Comparison of ENCODE assay signal across 23 mouse cellular contexts in the genomic region with DNA sequence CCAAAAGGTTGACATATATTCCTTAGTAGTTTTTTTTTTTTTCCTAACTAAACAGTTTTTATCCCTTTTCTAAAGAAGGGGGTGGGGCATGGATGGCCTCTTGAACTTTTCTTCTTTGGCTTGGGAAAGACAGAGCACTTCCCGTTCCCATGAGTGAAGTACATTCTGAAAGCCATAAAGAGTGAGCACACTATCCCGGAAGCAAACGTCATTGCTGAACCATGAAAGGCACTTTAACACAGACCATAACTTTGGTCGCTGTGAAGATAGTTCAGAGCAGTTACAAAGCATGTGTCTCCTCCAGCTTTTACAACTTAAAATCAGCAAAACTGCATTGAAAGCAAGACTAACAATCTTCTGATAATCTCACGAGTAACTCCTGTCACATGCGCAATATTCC. TPM values are rescaled to one million over a fixed set of nuclear protein-coding genes. Genes with fewer than 3 reads are reported as not detected.
A peak's percentile ranks its signal among the peaks of the same experiment; 100 is the strongest.
DNase-seq lines count a peak whose midpoint lies in the region; ATAC-seq and TF ChIP-seq lines count a peak whose summit lies in the region.
"Had no signal": no experiment of that assay in that cellular context is flagged by ENCODE, and none has a peak within 500 bp of the region (broad histone marks: within the 10 kb centered on the region; RNA-seq: fewer than 3 reads in every experiment).

No protein-coding gene starts in this region.

- peak; percentile 40 for DNase-seq in heart, adult 11 months
- DNase-seq in heart, postnatal 4 days = no peak
- DNase-seq in kidney, adult 9 months = no peak
- DNase-seq: adrenal gland, adult 8-10 months; adrenal gland, postnatal 14 days; adrenal gland, postnatal 36 days; B cell, adult 2 months; cerebellum, adult 11-12 months; cerebellum, adult 2 months; cerebellum, adult 9-10 months; cerebellum, postnatal 10 days; cerebellum, postnatal 25 days had no signal

- H3K27ac ChIP-seq in kidney, embryonic 15.5 days = no peak overlapping the region
- no peak overlapping the region for H3K27ac ChIP-seq in intestine, postnatal 0 days (ENCODE audit: low read depth, low read length)
- H3K27ac ChIP-seq: embryonic facial prominence, embryonic 10.5 days; embryonic facial prominence, embryonic 12.5 days; forebrain, embryonic 13.5 days; forebrain, embryonic 15.5 days had no signal

- no peaks in the 10 kb centered on the region for H3K9me3 ChIP-seq in kidney, embryonic 15.5 days (replicated peaks)
- H3K9me3 ChIP-seq in intestine, postnatal 0 days (ENCODE audit: control insufficient read depth) = no peaks in the 10 kb centered on the region
- H3K9me3 ChIP-seq: embryonic facial prominence, embryonic 10.5 days; embryonic facial prominence, embryonic 12.5 days; forebrain, embryonic 13.5 days; forebrain, embryonic 15.5 days; G1E had no signal

- no peaks in the 10 kb centered on the region for H3K27me3 ChIP-seq in kidney, embryonic 15.5 days
- no peaks in the 10 kb centered on the region for H3K27me3 ChIP-seq in intestine, postnatal 0 days (replicated peaks; ENCODE audit: control insufficient read depth, insufficient read depth, low read length)
- H3K27me3 ChIP-seq: CH12.LX; embryonic facial prominence, embryonic 12.5 days; forebrain, embryonic 13.5 days; forebrain, embryonic 15.5 days had no signal

- H3K4me1 ChIP-seq in kidney, embryonic 15.5 days = no peaks in the 10 kb centered on the region
- no peaks in the 10 kb centered on the region for H3K4me1 ChIP-seq in intestine, postnatal 0 days (replicated peaks; ENCODE audit: control insufficient read depth, insufficient read depth, low read length)
- H3K4me1 ChIP-seq: embryonic facial prominence, embryonic 10.5 days; embryonic facial prominence, embryonic 12.5 days; forebrain, embryonic 13.5 days; forebrain, embryonic 15.5 days had no signal

- WGBS in kidney, embryonic 15.5 days = 50% methylated on average over 6 of the region's 6 CpGs
- 40% methylated on average over 6 of the region's 6 CpGs for WGBS in intestine, postnatal 0 days

- TF ChIP-seq CTCF in intestine, postnatal 0 days (IDR thresholded peaks at IDR 0.05; ENCODE audit: low read depth) = no peak

- H3K9ac ChIP-seq in kidney, embryonic 15.5 days = no peak overlapping the region
- H3K9ac ChIP-seq in intestine, postnatal 0 days (ENCODE audit: low read depth, low read length) = no peak overlapping the region
- H3K9ac ChIP-seq: embryonic facial prominence, embryonic 12.5 days; forebrain, embryonic 13.5 days; forebrain, embryonic 15.5 days had no signal

- no peaks in the 10 kb centered on the region for H3K36me3 ChIP-seq in kidney, embryonic 15.5 days
- H3K36me3 ChIP-seq in intestine, postnatal 0 days (ENCODE audit: control insufficient read depth, insufficient read depth) = no peaks in the 10 kb centered on the region
- H3K36me3 ChIP-seq: embryonic facial prominence, embryonic 10.5 days; embryonic facial prominence, embryonic 12.5 days; forebrain, embryonic 15.5 days; G1E had no signal

- H3K4me3 ChIP-seq in kidney, embryonic 15.5 days (replicated peaks) = no peak overlapping the region
- no peak overlapping the region for H3K4me3 ChIP-seq in intestine, postnatal 0 days (ENCODE audit: low read depth, low read length)
- H3K4me3 ChIP-seq: embryonic facial prominence, embryonic 10.5 days; embryonic facial prominence, embryonic 12.5 days; forebrain, embryonic 13.5 days; forebrain, embryonic 15.5 days had no signal

- 0 out of 2 replicates have a peak, but pooled peaks have one; percentile 46 for ATAC-seq in kidney, embryonic 15.5 days (replicated peaks; ENCODE audit: low FRiP score)
- peak; percentile 90 for ATAC-seq in intestine, postnatal 0 days
- ATAC-seq: activated CD4-positive, CD25-positive, alpha-beta regulatory T cell, adult 4 months; CD4-positive, CD25-positive, alpha-beta regulatory T cell, adult 4 months; forebrain, embryonic 13.5 days; forebrain, embryonic 15.5 days; Patski had no signal

- H3K4me2 ChIP-seq in kidney, embryonic 15.5 days = no peak overlapping the region
- no peak overlapping the region for H3K4me2 ChIP-seq in intestine, postnatal 0 days (replicated peaks; ENCODE audit: low read depth)
- H3K4me2 ChIP-seq: embryonic facial prominence, embryonic 12.5 days; forebrain, embryonic 13.5 days; forebrain, embryonic 15.5 days had no signal

RNA-seq across cellular contexts. Expression of a gene that starts 32.0 kb away (rescaled TPM):
- total RNA-seq in heart, postnatal 4 days (2021) = 10 to 100 TPM; 18.7 to 22.1 TPM
- 40.1 and 40.8 TPM in 2 replicates for polyA plus RNA-seq in kidney, embryonic 15.5 days (2015; fragmentation: Nextera tagmentation; extraction: Ambion mirVana)
- polyA plus RNA-seq in intestine, postnatal 0 days (2015; fragmentation: Nextera tagmentation; extraction: Ambion mirVana) = 13.5 and 14.7 TPM in 2 replicates

RNA-seq across cellular contexts. Expression of a gene that starts 32.0 kb away (rescaled TPM):
- 10 to 100 TPM; 33.5 to 33.8 TPM for total RNA-seq in heart, postnatal 4 days (2021)
- polyA plus RNA-seq in kidney, embryonic 15.5 days (2015; fragmentation: Nextera tagmentation; extraction: Ambion mirVana) = 45.8 and 46.5 TPM in 2 replicates
- 43.1 and 50.0 TPM in 2 replicates for polyA plus RNA-seq in intestine, postnatal 0 days (2015; fragmentation: Nextera tagmentation; extraction: Ambion mirVana)
